Mouse (Mus musculus) ES-Bruce4 (cell line): ENCODE data around the gene Vwa5b1. TPM values are rescaled to one million over a fixed set of nuclear protein-coding genes. Genes with fewer than 3 reads are reported as not detected.
A peak's percentile ranks its signal among the peaks of the same experiment; 100 is the strongest.

Experiments used
- H3K27ac ChIP-seq: 2 replicates; pipeline ENCODE4 v1.5.1; 2012; ENCODE audit warnings: low read length, inconsistent platforms; ENCODE audit not compliant: insufficient read depth
- H3K27me3 ChIP-seq: 2 replicates; pipeline ENCODE4 v1.6.1; 2012; ENCODE audit warnings: mild to moderate bottlenecking, low read length, inconsistent platforms; ENCODE audit not compliant: control insufficient read depth, poor library complexity, insufficient read depth, severe bottlenecking
- H3K36me3 ChIP-seq: 2 replicates; pipeline ENCODE4 v1.6.1; 2012; ENCODE audit warnings: inconsistent platforms, mild to moderate bottlenecking, low read length, moderate library complexity; ENCODE audit not compliant: control insufficient read depth, poor library complexity, insufficient read depth, severe bottlenecking
- H3K4me1 ChIP-seq: one replicate; pipeline ENCODE4 v1.8.1; 2011; ENCODE audit warnings: low read length; ENCODE audit not compliant: control insufficient read depth, insufficient read depth
- H3K4me3 ChIP-seq: 2 replicates; pipeline ENCODE4 v1.5.1; 2011; ENCODE audit warnings: low read depth, mild to moderate bottlenecking, low read length
- H3K9ac ChIP-seq: 2 replicates; pipeline ENCODE4 v1.6.1; 2012; ENCODE audit warnings: low read depth, mild to moderate bottlenecking, inconsistent platforms; ENCODE audit not compliant: poor library complexity, severe bottlenecking
- H3K9me3 ChIP-seq: replicated peaks from 2 replicates; pipeline ENCODE4 v1.6.1; 2012; ENCODE audit warnings: mild to moderate bottlenecking, low read length, inconsistent platforms; ENCODE audit not compliant: control insufficient read depth, poor library complexity, insufficient read depth, severe bottlenecking
- CTCF ChIP-seq: IDR thresholded peaks from one replicate; pipeline ENCODE4 v1.8.1; 2011; ENCODE audit warnings: low read depth, low read length
- EP300 ChIP-seq: IDR thresholded peaks from 2 replicates; pipeline ENCODE4 v1.6.1; 2011; ENCODE audit warnings: low read depth, low read length; ENCODE audit not compliant: insufficient read depth
- POLR2A ChIP-seq: IDR thresholded peaks from one replicate; pipeline ENCODE4 v1.8.1; 2011; ENCODE audit warnings: low read length; ENCODE audit not compliant: insufficient read depth
- polyA plus RNA-seq: library from polyadenylated mRNA; stranded (reverse); fragments of >200 nt; gene quantifications from 2 replicates; pipeline ENCODE4 v1.2.4, GENCODE M21; 2011; ENCODE audit warnings: low read depth; ENCODE audit not compliant: missing spikeins, insufficient read depth, insufficient read length

Vwa5b1 gene
- polyA plus RNA-seq, 1 experiment: not detected

- Histone ChIP-seq H3K27ac (no peak overlapping the region), H3K36me3 (no peaks in the 10 kb centered on the region), H3K4me1 (no peaks in the 10 kb centered on the region), H3K4me3 (no peak overlapping the region), H3K27me3 (no peaks in the 10 kb centered on the region), H3K9me3 (no peaks in the 10 kb centered on the region), H3K9ac (no peak overlapping the region)
- TF ChIP-seq EP300 (no peak), POLR2A (no peak), CTCF (no peak)
Measured at GRCm38 (mm10) chr4:138547556-138547955, 88.1 kb downstream of the Vwa5b1 start.

- Histone ChIP-seq H3K9me3 (no peaks in the 10 kb centered on the region), H3K4me3 (no peak overlapping the region), H3K4me1 (no peaks in the 10 kb centered on the region), H3K27ac (no peak overlapping the region), H3K9ac (no peak overlapping the region), H3K27me3 (no peaks in the 10 kb centered on the region), H3K36me3 (no peaks in the 10 kb centered on the region)
- TF ChIP-seq CTCF: peak; percentile 30
- TF ChIP-seq EP300: no peak
Measured at GRCm38 (mm10) chr4:138547041-138547440, 88.6 kb downstream of the Vwa5b1 start.

GRCm38 (mm10) chr4:138546241-138546640 lies 89.4 kb downstream of the Vwa5b1 start:
- Histone ChIP-seq H3K9me3 (no peaks in the 10 kb centered on the region), H3K27ac (no peak overlapping the region), H3K36me3 (no peaks in the 10 kb centered on the region), H3K9ac (no peak overlapping the region), H3K4me3 (no peak overlapping the region), H3K27me3 (no peaks in the 10 kb centered on the region), H3K4me1 (no peaks in the 10 kb centered on the region)
- TF ChIP-seq CTCF (no peak), POLR2A (no peak), EP300 (no peak)

GRCm38 (mm10) chr4:138543177-138543576 lies 92.5 kb downstream of the Vwa5b1 start:
- no peak overlapping the region for H3K4me3 ChIP-seq
- TF ChIP-seq EP300 (no peak), CTCF (no peak), POLR2A (no peak)
- no peaks in the 10 kb centered on the region for H3K4me1 ChIP-seq
- no peaks in the 10 kb centered on the region for H3K27me3 ChIP-seq
- H3K9ac ChIP-seq: no peak overlapping the region
- no peaks in the 10 kb centered on the region for H3K9me3 ChIP-seq
- no peak overlapping the region for H3K27ac ChIP-seq
- H3K36me3 ChIP-seq: no peaks in the 10 kb centered on the region

- TF ChIP-seq POLR2A (no peak), CTCF (no peak), EP300 (no peak)
- no peaks in the 10 kb centered on the region for H3K4me1 ChIP-seq
- H3K4me3 ChIP-seq: no peak overlapping the region
- no peaks in the 10 kb centered on the region for H3K36me3 ChIP-seq
- H3K27ac ChIP-seq: no peak overlapping the region
- H3K27me3 ChIP-seq: no peaks in the 10 kb centered on the region
- H3K9me3 ChIP-seq: no peaks in the 10 kb centered on the region
- H3K9ac ChIP-seq: no peak overlapping the region
Measured at GRCm38 (mm10) chr4:138538084-138538449, 97.6 kb downstream of the Vwa5b1 start.

- Histone ChIP-seq H3K36me3 (no peaks in the 10 kb centered on the region), H3K4me3 (no peak overlapping the region), H3K9ac (no peak overlapping the region), H3K27me3 (no peaks in the 10 kb centered on the region), H3K9me3 (no peaks in the 10 kb centered on the region), H3K27ac (no peak overlapping the region), H3K4me1 (no peaks in the 10 kb centered on the region)
- TF ChIP-seq POLR2A: no peak
- TF ChIP-seq EP300: no peak
- no peak for TF ChIP-seq CTCF
Measured at GRCm38 (mm10) chr4:138537210-138538083, 98.2 kb downstream of the Vwa5b1 start.
